Mouse (Mus musculus): ENCODE measurements at regions not wholly inside any gene's neighbourhood (a gene's known extent, or its start where the extent isn't known, plus 50 kb on each side); places are given as distances from the start of the nearest gene placed in this dataset.

DNA sequence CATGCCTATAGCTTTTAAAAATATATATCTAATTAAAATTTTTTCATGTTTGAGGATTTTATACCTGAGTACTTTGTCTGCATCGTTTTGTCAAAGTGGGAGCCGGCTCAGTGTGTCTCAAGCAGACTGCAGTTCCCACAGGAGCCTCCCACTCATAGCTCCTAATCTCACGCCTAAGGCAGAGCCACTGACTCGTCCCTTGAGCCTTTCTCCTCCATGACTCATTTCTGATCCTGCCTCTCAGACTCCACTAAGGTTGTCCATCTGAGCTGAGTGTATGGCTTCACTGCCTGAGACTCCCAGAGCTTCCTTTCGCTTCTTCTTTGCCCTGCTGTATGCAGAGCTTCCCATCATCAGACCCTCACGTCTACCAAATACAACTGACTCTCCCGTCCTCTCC is 98.8 kb downstream of the Efnb2 start:
- DNase-seq (ENCODE audit: low spot score) = no peak

DNA sequence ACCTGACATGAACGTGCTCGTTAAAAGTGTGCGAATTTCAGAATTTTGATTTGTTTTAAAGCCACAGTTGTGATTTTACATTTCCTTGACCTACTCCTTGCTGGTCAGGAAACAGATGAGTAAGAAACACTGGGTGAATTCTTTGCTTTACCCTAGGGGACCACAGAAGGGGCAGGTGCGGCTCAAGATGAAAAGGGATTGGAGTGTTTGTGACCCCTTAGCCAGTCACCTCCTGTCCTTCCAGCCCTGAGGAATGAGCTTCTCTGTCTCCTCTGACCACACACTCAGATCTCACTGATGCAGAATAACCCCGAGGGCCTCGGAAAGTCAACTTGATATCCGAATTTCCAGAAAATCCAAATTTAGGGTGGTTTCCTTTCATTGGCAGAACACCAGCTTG is 103.0 kb downstream of the Efnb2 start:
- no peak for DNase-seq (ENCODE audit: low spot score)

DNA sequence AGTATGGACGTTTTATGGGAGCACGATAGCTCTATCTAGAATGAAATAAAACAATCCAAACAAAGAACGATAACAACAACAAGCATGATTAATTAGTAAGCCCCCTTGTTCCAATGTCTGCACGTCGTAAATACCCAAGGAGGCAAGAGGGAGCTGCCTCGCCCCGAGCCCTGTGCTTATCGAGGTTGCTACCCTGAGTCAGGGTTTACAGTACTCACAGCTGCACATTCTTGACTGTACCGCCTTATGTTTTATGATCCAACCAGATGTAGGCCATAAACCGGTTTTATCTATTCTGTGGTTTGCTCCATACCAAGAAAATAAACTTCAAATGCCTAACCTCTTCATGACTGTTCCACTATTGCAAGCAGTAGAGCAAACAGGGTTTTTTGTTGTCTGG is 104.9 kb downstream of the Efnb2 start:
- DNase-seq (ENCODE audit: low spot score) = no peak

DNA sequence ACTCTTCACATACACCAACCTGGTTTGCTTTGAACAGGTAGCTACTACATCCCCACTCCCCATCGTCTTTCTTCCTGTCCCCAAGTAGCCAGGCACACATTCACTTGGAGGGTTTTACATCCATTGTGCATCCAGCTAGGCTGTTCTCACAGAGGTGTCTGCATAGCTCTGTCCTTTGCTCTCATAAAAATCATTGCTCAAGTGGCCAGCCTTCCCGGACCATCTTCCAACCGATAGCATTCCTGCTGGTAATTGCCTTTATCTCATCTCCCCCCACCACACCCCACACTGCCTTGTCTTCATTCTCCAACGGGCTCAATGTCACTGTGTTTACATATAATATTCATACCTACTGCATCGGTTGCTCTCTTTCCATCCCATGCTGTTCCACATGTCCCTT is 106.4 kb downstream of the Efnb2 start:
- DNase-seq (ENCODE audit: low spot score) = no peak

DNA sequence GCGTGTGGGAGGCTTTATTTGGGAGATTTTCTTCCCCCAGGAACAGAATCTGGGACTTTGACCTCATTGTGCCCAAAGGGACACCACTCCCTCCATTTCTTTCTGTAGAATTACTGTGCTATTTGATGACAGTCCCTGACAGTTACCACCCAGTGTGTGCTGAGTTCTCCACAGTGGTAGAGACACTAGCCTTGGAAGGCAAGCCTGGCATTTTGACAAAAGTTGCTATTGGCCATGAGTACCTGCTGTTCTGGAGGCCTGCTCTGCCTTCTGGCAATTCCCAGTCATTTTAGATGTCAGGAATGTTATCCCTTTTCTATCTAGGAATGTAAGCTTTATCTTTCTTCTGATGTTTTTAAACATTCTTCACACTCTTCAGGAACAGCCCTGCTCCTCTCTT is 108.3 kb downstream of the Efnb2 start:
- no peak for DNase-seq (ENCODE audit: low spot score)

DNA sequence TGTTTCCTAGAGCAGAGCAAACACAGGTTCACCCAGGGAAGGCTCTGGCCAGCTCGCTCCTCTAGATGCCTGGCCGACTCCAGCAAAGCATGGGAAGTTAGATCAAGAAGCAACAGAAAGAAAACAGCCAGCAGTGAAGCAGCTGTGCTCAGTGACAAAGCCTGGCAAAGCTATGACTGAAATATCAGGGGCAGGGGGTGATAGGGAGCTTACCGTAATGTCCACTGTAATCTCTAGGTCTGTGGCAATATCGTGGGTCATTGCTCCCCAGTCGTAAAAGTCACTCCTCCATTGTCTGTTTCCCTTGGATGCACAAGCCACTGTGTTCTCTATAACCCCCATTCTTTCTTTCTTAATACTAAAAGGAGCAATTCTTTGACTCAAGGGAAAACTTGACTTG is 124.4 kb downstream of the Efnb2 start:
- DNase-seq (ENCODE audit: low spot score) = no peak

DNA sequence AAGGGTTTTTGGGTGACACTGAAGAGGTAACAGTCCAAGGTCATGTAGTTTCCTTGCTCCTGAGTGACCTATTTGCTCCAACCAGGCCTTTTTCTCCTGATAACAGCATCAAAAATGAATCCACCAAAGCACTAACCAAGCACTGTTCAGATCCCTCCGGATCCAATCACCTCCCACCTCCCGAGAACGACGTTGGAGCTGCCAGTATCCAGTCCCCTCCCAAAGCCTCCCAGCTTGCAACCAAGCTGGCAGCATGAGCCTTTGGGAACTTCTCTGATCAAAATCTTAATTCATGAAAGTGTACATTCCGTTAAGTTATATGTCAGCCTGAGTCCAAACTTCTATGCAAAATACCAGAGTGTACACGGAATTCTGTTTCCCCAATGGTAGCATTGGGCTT is 126.3 kb downstream of the Efnb2 start:
- no peak for DNase-seq (ENCODE audit: low spot score)

DNA sequence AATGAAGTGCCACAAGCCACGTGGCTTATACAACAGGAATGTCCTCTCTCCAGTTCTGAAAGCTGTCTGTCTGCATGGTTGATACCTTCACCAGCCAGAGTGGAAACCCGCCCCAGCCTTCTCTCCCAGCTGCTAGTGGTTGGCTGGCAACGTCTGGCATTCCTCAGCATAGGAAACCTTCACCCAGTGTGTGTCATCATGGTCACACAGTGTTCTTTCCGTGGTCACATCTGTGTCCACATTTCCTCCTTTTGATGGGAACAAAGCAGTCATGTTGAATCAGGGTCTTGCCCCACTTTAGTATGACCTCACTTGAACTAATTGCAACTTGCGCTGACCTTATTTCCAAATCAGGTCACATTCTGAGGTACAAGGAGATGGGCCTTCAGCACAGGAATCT is 128.1 kb downstream of the Efnb2 start:
- DNase-seq (ENCODE audit: low spot score) = no peak

DNA sequence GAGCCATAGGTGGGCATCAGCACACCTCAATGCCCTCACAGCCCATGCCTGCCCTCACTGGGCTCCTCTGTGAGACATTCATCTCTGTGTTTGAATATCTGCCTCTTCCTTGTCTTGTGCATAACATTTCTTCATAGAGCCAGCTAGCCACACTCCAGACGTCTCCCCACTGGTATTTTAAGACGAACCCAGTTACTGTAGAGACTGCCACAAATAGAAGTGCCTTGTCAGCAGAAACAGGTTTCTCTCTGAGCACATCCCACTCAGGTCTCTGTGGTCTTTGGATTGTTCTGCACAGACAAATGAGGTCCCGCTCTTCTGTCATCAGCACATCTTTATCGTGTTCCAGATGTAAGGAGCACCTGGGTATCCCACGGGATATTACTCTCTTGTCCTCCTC is 130.5 kb downstream of the Efnb2 start:
- DNase-seq (ENCODE audit: low spot score) = no peak

DNA sequence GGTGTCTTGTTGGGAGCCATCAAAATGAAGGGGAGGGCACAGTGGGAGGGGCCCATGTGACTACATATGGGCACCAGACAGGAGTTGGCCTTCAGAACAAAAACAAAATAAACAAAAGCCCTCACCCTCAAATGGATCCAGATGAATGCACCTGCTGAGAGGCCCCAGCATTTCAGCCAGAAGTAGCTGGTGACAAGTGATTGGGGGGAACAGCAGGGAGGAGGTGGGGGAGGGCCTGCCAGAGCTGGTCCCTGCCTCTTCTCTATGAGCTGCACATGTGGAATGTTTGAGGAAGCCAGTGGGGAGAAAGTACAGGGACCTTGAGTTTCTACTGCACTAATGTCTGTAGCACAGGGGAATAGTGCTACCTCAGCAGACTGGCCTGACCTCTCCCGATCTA is 139.5 kb downstream of the Efnb2 start:
- DNase-seq (ENCODE audit: low spot score) = no peak

DNA sequence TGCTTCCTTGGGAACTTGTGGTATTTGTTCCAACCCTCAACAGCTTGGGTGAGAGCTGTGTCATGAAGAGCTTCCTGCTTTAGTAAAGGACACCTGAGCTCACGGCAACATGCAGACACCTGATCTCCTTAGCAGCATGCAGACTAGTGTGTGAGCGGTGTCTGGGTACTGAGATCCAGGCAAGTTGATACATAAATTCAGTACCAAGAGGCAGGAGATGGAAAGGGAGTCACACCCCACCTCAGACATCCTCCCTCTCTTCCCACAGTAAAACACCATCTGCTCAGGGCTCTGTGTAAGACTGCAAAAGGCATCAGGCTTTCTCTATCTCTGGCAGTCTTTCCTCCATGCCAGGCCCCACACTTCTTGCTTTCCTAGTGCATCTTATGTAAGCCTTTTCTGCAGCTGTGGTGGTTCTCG is 141.3 kb downstream of the Efnb2 start:
- no peak for DNase-seq (ENCODE audit: low spot score)

DNA sequence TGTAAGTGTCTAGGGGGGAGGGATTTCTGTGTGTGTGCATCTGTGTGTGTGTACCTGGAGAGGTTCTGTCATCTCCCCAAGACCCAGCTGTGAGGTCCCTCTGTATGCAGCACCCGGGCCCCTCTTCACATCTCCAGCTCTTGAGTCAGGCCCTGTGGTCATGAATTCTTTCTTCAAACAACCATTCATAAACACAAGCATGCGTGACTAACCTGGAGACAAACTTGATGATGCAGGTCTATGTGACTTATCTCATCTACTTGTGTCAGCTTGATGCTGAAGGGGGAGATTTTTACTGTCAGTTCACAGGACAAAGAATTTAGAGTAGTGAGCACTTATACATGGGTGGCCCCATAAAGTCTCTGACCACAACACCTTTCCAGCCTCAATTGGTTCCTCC is 143.4 kb downstream of the Efnb2 start:
- DNase-seq (ENCODE audit: low spot score) = no peak

DNA sequence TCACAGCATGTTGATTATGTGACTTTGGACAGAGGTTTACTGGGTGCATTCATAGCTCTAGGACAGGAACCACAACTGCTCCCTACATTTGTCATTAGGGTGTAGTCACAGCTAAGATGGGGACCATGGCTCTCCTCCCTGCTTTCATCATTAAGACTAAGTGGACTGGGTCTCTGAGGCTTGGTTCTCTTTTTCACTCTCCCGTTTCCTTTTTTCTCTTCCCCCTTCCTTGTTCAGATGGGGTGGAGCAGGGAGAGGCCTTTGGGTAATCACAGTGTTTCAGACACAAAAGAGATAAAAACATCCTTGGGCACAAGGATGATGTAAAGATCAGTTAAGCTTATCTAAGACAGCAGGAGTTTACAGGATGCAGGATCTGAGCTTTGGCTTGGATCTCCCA is 144.8 kb downstream of the Efnb2 start:
- no peak for DNase-seq (ENCODE audit: low spot score)

DNA sequence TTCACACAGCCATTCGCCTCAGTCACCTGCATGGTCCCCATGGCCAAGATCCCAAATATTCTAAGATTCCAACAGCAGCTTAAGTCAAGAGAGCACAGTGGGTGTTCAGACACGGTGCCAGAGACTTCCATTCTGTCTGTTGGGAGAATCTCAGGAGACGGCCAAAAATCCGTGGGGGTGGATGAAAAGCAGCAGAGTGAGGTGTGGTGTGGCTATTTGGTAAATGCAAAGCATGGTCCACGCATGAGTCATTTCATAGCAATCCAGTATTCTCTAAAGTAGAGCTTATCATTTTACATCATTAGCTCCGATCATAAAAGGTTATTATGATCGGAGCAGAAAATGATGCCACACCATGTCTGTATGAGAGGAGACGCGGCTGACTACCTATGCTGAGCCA is 161.1 kb downstream of the Efnb2 start:
- DNase-seq (ENCODE audit: low spot score) = no peak

DNA sequence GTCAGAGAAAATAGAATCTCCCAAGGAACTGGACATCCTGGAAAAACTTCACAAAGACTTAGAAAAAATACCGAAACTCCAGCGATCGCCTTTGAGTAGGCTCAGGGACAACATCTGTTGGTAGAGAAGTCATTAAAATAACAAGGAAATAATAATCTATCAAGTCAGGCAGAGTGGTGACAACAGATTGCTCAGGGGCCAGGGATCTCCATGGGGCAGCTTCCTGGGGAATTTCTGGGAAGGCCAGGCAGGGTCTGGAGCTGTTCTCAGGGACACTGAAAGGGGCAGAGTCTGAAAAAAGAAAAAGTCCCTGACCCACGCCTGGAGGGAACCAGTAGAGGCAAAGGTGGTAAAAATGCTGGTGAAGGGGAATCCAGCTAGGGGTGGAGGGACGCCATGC is 162.3 kb downstream of the Efnb2 start:
- DNase-seq (ENCODE audit: low spot score) = no peak

DNA sequence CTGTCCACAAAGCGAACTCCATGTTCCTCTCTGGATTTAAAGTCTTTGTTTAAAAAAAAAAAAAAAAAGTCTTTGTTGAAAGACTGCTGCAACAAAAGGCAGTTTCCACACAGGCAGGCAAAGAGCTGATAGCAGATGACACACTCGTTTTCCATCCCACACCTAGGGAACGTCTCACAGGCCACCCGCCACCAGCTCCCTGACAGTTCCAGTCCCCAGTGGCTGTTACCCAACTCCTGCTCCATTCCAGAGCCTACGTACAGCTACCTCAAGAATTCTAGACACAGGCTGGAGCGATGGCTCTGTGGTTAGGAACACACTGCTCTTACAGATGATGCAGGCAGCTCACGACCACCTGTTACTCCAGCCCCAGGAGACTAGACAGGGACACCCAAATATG is 165.6 kb downstream of the Efnb2 start:
- no peak for DNase-seq (ENCODE audit: low spot score)

DNA sequence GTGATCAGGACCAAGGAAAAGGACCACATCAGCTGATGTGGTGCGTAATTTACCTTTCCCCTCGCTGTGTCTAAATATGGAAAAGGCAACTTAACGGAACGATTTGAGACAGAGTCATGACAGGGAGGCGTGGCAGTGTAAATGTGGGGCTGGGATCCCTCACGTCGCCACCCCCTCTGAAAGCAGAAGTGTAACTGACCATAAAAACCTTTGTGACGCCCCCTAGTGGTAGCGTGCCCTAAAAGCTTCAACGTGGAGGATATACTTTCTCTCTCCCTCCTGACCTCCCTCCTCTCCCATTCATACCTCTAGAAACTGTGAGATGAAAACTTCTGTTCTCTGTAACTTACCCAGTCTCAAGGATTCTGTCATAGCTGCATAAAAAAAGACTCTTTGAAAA is 166.8 kb downstream of the Efnb2 start:
- DNase-seq (ENCODE audit: low spot score) = no peak

DNA sequence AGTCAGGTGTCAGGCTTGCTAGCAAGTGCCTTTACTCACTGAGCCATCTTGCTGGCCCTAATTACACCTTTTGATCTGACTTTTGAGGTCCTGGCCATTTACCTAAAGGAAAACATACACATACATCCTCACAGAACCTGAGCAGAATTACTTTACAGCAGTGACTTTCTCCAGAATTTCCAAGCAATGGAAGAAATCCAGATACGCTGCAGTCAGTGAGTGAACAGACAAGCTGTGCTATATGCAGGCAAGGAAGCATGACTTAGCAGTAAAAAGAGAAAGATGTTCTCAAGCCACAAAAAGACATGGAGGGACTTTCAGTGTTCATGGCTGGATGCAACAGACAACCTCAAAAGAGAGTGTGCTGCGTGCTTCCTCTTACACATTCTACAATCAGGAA is 169.1 kb downstream of the Efnb2 start:
- no peak for DNase-seq (ENCODE audit: low spot score)

DNA sequence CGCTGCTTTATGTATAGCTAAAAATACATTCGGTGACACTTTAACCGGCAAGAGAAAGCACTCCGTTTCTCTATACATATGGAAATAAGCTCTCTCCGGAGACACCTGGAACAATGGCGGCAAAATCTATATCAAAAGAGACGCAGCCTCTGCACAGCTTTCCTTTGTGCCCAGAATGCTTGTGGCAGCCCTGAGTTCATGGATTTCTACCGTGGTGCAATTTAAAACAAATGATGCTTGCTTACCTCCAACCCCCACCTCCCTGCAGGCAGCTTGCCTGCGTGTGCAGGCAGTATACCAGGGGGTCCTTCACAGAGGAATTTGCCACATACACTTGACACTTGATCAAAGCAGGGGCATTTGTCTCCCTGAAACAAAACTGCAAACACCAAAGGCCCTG is 171.3 kb downstream of the Efnb2 start:
- DNase-seq (ENCODE audit: low spot score) = no peak

DNA sequence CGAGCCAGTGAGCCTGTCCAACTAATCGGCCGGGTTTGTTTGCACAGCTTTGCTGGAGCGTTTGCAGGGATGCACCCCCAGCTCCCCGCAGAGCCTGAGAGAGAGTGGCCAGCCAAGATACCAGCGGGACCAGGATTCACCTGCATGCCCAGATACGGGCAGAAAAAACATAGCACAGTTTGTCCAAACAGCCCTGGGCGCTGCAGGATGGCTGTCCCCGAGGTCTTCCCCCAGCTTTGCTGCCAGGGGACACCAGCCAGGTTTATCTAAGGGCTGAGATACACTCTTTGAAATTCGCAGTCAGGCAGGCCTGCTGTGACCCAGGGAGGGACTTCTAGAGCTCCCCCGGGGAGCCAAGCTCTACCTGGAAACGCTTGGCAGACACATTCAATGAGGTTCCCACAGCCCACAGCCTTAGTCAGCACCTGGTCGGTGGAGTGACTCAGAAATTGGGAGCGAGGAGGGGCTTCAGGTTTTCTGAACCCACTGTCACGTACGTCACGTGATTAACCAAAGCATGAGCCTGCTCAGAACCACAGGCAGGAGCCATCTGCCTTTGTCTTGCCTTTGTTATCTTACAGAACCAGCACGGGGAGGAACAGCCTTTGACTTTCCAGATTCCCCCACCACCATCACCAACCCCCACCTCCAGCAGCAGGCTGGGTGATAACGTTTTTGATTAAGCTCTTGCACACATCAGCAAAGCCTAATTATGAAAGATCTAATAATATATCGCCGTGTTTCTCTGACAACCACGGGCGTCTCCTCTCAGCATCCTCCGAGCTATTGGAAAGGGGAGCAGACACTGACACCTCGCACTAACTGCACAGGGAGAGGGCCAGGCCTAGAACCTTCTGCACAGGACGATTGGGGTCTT is 172.1 kb downstream of the Efnb2 start:
- peak; percentile 60 for DNase-seq (ENCODE audit: low spot score)

DNA sequence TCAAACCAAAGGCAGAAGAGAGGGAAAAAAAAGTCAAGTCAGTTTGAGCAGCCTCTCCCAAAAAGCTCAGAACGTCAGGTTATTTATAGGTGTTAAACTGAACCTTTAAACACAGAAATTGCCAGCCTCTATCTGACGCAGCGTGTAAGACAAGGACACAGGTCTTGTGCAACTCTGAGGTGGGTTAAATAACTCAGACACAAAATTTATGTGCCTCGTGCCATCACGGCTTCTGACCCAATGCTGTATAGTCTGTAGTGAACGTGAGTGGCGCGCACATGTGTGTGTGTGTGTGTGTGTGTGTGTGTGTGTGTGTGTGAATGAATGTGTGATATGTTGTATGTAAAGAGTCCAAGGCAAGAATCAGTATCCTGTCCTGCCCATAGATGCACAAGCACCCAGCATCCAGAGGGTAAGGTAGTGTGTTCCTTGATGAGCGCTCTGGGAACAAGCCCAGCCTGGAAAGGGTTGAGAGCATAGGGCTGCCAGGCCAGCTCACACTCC is 172.8 kb downstream of the Efnb2 start:
- no peak for DNase-seq (ENCODE audit: low spot score)

DNA sequence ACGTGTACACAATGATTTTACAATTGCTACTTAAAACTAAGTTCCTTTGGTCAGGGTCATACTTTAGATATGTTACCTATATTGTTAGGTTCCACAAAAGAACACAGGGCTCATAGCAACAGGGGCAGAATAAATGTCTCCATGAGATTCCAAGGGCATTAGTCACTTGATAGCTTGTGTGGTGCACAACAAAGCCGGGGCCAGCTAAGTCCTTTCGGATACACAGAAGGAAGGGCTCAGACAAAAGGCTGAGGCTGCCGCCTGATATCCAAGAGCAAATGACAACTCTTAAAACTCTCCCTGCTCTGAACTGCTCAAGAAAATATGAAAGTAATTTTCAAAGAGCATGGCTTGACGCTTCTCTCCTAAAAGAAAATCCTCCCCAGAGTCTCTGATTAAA is 173.3 kb downstream of the Efnb2 start:
- DNase-seq (ENCODE audit: low spot score) = no peak

DNA sequence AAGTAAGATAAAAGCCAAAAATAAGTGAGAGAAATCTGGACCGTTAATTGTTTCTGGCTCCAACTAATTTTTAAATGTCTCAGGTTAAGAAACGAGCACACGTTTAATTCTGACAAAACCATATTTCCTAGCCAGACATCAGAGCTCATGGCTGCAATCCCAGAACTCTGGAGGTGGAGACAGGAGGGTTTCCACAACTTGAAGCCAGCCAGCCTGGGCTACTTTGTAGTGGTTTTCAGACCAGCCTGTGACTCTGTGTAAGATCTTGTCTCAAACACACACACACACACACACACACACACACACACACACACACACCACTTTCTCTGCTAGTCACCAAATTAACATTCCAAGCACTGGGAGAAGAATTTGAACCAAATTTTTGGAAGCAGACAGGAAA is 174.2 kb downstream of the Efnb2 start:
- DNase-seq (ENCODE audit: low spot score) = no peak

DNA sequence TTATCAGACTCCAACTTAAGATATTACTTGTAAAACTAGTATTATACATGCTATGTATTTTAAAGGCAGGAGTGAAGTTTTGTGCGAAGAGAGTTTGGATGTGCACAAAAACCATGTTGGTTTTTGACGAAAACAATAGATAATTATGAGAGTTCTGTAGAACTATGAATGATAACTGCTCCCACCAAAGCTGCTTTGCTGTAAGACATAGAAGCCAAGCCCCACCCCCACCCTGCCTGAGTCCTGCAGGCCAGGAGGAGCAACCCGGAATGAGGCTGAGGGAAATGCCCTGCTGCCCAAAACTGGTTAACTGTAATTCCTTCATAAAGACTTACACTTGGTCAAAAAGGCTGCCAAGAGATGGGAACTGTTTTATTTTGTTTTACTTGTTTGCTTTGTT is 175.8 kb downstream of the Efnb2 start:
- DNase-seq (ENCODE audit: low spot score) = no peak
